Mouse (Mus musculus): ENCODE measurements around the gene Cpne7. TPM values are rescaled to one million over a fixed set of nuclear protein-coding genes. Genes with fewer than 3 reads are reported as not detected.

Gene Cpne7
- polyA plus RNA-seq (2011; ENCODE audit: insufficient read depth, insufficient read length, low replicate concordance, missing spikeins), result 0.40 and 1.5 TPM in 2 replicates

DNA sequence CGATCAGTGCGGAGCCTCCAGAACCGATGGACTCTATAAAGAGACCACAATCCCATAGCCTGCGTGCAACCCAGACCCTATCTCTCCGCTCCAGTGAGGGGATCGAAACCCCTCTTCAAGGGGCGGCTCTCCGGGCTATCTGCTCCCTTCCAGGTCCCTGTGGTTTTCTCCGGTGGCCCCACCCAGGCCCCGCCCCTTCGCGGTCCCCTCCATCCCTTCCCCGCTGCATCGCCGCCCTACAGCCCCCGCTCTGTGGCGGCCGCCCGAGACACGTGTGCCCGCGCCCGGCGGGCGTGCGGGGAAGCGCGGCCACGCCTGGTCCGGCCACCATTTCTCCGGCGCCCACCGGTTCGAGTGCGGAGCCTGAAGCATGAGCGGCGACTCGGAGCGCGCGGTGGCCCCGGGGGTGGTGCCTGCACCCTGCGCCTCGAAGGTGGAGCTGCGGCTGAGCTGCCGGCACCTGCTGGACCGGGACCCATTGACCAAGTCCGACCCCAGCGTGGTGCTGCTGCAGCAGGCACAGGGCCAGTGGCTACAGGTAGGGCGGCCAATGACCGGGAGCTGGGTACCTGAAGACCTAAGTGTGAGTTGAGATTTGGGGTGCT is at the start of gene Cpne7:
Cpne7 (plus strand) TSS at position 248 of the 605 bp plus-strand sequence.
- no peak for TF ChIP-seq CTCF (IDR thresholded peaks at IDR 0.05; ENCODE audit: control insufficient read depth, insufficient read depth, low read length)
- no peak for TF ChIP-seq POLR2A (IDR thresholded peaks at IDR 0.05; ENCODE audit: borderline replicate concordance, control insufficient read depth, low read depth, low read length)
- Histone ChIP-seq H3K4me1 (ENCODE audit: control insufficient read depth, insufficient read depth, low read length) (no peaks in the 10 kb centered on the region), H3K4me3 (replicated peaks; ENCODE audit: control insufficient read depth, low read depth, low read length) (no peak within 1 kb of the TSS), H3K27ac (ENCODE audit: control insufficient read depth, insufficient read depth, low read depth, low read length, poor library complexity) (no peak within 1 kb of the TSS)
- WGBS, result 1% methylated on average over 51 of the region's 51 CpGs

GRCm38 (mm10) chr8:123071176-123071575 is 46.0 kb upstream of the Cpne7 start:
- WGBS, result 77% methylated on average over 4 of the region's 4 CpGs
- no peak for TF ChIP-seq POLR2A (IDR thresholded peaks at IDR 0.05; ENCODE audit: borderline replicate concordance, control insufficient read depth, low read depth, low read length)
- Histone ChIP-seq H3K27ac (ENCODE audit: control insufficient read depth, insufficient read depth, low read depth, low read length, poor library complexity) (no peak overlapping the region), H3K4me3 (replicated peaks; ENCODE audit: control insufficient read depth, low read depth, low read length) (no peak overlapping the region), H3K4me1 (ENCODE audit: control insufficient read depth, insufficient read depth, low read length) (no peaks in the 10 kb centered on the region; the same call in 1 of the 2 replicates)

DNA sequence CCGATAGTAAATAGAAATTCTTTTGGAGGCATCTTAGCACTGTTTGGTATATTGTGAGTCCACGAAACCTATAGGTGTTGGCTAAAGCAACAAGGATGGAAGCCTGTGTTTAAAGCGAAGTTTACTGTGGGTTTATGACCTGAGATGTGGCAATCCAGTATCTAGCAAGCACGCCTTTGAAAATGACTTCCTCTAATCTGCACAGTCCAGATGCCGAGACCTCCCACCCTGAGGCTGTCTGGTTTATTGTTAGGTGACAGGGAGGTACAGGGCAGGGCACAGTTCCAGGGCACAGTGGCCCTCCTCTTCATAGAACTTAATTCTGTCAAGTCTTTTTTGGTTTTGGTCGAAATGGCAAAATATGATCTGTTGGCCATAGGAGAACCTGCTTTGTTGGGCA is 40.0 kb upstream of the Cpne7 start:
- Histone ChIP-seq H3K4me3 (replicated peaks; ENCODE audit: control insufficient read depth, low read depth, low read length) (no peak overlapping the region), H3K4me1 (ENCODE audit: control insufficient read depth, insufficient read depth, low read length) (peaks cover 4% of the 10 kb centered on the region; the same call in 1 of the 2 replicates), H3K27ac (ENCODE audit: control insufficient read depth, insufficient read depth, low read depth, low read length, poor library complexity) (no peak overlapping the region)
- TF ChIP-seq POLR2A (IDR thresholded peaks at IDR 0.05; ENCODE audit: borderline replicate concordance, control insufficient read depth, low read depth, low read length) (no peak), CTCF (IDR thresholded peaks at IDR 0.05; ENCODE audit: control insufficient read depth, insufficient read depth, low read length) (no peak)
- 53% methylated on average over 6 of the region's 6 CpGs for WGBS

GRCm38 (mm10) chr8:123082993-123083392 is 34.2 kb upstream of the Cpne7 start:
- Histone ChIP-seq H3K4me1 (ENCODE audit: control insufficient read depth, insufficient read depth, low read length) (no peaks in the 10 kb centered on the region), H3K4me3 (replicated peaks; ENCODE audit: control insufficient read depth, low read depth, low read length) (no peak overlapping the region), H3K27ac (ENCODE audit: control insufficient read depth, insufficient read depth, low read depth, low read length, poor library complexity) (no peak overlapping the region)
- WGBS, result 94% methylated on average over 6 of the region's 6 CpGs
- no peak for TF ChIP-seq CTCF (IDR thresholded peaks at IDR 0.05; ENCODE audit: control insufficient read depth, insufficient read depth, low read length)
- TF ChIP-seq POLR2A (IDR thresholded peaks at IDR 0.05; ENCODE audit: borderline replicate concordance, control insufficient read depth, low read depth, low read length), result no peak

DNA sequence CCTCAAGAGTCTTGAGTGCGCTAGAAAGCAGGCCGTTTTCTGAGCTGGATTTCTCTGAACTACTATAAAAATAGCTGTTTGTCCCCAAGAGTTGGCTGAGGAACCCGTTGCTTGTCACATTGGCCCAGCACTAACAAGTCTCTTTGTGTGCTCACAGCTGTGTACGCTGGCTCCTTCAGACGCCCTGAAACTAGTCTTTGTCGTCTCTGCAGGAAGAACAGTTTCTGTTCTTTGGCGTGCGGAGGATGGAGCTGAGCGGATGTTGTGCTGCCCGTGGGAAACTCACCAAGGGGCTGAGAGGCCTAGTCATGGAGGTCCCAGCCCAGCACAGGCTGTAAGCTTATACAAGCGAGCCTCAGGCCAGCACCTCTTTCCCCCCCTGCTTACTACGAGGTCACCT is 33.6 kb upstream of the Cpne7 start:
- Histone ChIP-seq H3K4me1 (ENCODE audit: control insufficient read depth, insufficient read depth, low read length) (no peaks in the 10 kb centered on the region), H3K27ac (ENCODE audit: control insufficient read depth, insufficient read depth, low read depth, low read length, poor library complexity) (no peak overlapping the region), H3K4me3 (replicated peaks; ENCODE audit: control insufficient read depth, low read depth, low read length) (no peak overlapping the region)
- TF ChIP-seq CTCF (IDR thresholded peaks at IDR 0.05; ENCODE audit: control insufficient read depth, insufficient read depth, low read length) (no peak), POLR2A (IDR thresholded peaks at IDR 0.05; ENCODE audit: borderline replicate concordance, control insufficient read depth, low read depth, low read length) (no peak)
- WGBS, result 90% methylated on average over 12 of the region's 12 CpGs

GRCm38 (mm10) chr8:123087289-123087688 is 29.9 kb upstream of the Cpne7 start:
- 86% methylated on average over 9 of the region's 9 CpGs for WGBS
- Histone ChIP-seq H3K27ac (ENCODE audit: control insufficient read depth, insufficient read depth, low read depth, low read length, poor library complexity) (no peak overlapping the region), H3K4me3 (replicated peaks; ENCODE audit: control insufficient read depth, low read depth, low read length) (no peak overlapping the region), H3K4me1 (ENCODE audit: control insufficient read depth, insufficient read depth, low read length) (no peaks in the 10 kb centered on the region)
- no peak for TF ChIP-seq POLR2A (IDR thresholded peaks at IDR 0.05; ENCODE audit: borderline replicate concordance, control insufficient read depth, low read depth, low read length)
- no peak for TF ChIP-seq CTCF (IDR thresholded peaks at IDR 0.05; ENCODE audit: control insufficient read depth, insufficient read depth, low read length)

GRCm38 (mm10) chr8:123097216-123097615 is 20.0 kb upstream of the Cpne7 start:
- no peak for TF ChIP-seq POLR2A (IDR thresholded peaks at IDR 0.05; ENCODE audit: borderline replicate concordance, control insufficient read depth, low read depth, low read length)
- TF ChIP-seq CTCF (IDR thresholded peaks at IDR 0.05; ENCODE audit: control insufficient read depth, insufficient read depth, low read length), result no peak
- Histone ChIP-seq H3K4me3 (replicated peaks; ENCODE audit: control insufficient read depth, low read depth, low read length) (no peak overlapping the region), H3K27ac (ENCODE audit: control insufficient read depth, insufficient read depth, low read depth, low read length, poor library complexity) (no peak overlapping the region), H3K4me1 (ENCODE audit: control insufficient read depth, insufficient read depth, low read length) (no peaks in the 10 kb centered on the region; the same call in 1 of the 2 replicates)
- 83% methylated on average over 11 of the region's 11 CpGs for WGBS

- TF ChIP-seq POLR2A (IDR thresholded peaks at IDR 0.05; ENCODE audit: borderline replicate concordance, control insufficient read depth, low read depth, low read length) (no peak), CTCF (IDR thresholded peaks at IDR 0.05; ENCODE audit: control insufficient read depth, insufficient read depth, low read length) (no peak)
- 85% methylated on average over 12 of the region's 12 CpGs for WGBS
- no peak overlapping the region for H3K4me3 ChIP-seq (replicated peaks; ENCODE audit: control insufficient read depth, low read depth, low read length)
- H3K4me1 ChIP-seq (ENCODE audit: control insufficient read depth, insufficient read depth, low read length), result no peaks in the 10 kb centered on the region; the same call in 1 of the 2 replicates
- H3K27ac ChIP-seq (ENCODE audit: control insufficient read depth, insufficient read depth, low read depth, low read length, poor library complexity), result no peak overlapping the region
Measured at GRCm38 (mm10) chr8:123097786-123098584, 19.2 kb upstream of the Cpne7 start.
